Mouse (Mus musculus) midbrain, postnatal 0 days (tissue): ENCODE measurements around the gene Neurl1a. TPM values are rescaled to one million over a fixed set of nuclear protein-coding genes. Genes with fewer than 3 reads are reported as not detected.

Experiments used
- ATAC-seq: fragments of 200-750 bp; cut with Nextera tagmentation; 2 replicates; pipeline ENCODE4 v1.8.0; 2017; ENCODE audit warnings: moderate number of reproducible peaks, mild to moderate bottlenecking, moderate TSS enrichment, moderate library complexity; ENCODE audit not compliant: low FRiP score
- DNase-seq: peaks from one replicate; pipeline ENCODE4 v3.0.0-alpha.2; 2015; ENCODE audit warnings: low spot score
- H3K27ac ChIP-seq: fragments of 300-500 bp; sonication (generic); 2 replicates; pipeline ENCODE4 v1.5.1; 2014; ENCODE audit warnings: low read depth, mild to moderate bottlenecking, low read length, mixed read lengths
- H3K27me3 ChIP-seq: fragments of 300-500 bp; sonication (generic); 2 replicates; pipeline ENCODE4 v1.6.1; 2014; ENCODE audit warnings: low read length, control low read depth, mixed read lengths; ENCODE audit not compliant: insufficient read depth
- H3K36me3 ChIP-seq: fragments of 300-500 bp; sonication (generic); 2 replicates; pipeline ENCODE4 v1.6.1; 2014; ENCODE audit warnings: low read length, control low read depth, mixed read lengths; ENCODE audit not compliant: insufficient read depth
- H3K4me1 ChIP-seq: fragments of 300-500 bp; sonication (generic); 2 replicates; pipeline ENCODE4 v1.6.1; 2014; ENCODE audit warnings: mild to moderate bottlenecking, control low read depth, antibody characterized with exemption, low read length, mixed read lengths; ENCODE audit not compliant: insufficient read depth
- H3K4me2 ChIP-seq: fragments of 300-500 bp; sonication (generic); 2 replicates; pipeline ENCODE4 v1.6.1; 2014; ENCODE audit warnings: low read depth, mild to moderate bottlenecking, low read length, mixed read lengths; ENCODE audit not compliant: poor library complexity, severe bottlenecking
- H3K4me3 ChIP-seq: fragments of 300-500 bp; sonication (generic); 2 replicates; pipeline ENCODE4 v1.5.1; 2014; ENCODE audit warnings: low read depth, mild to moderate bottlenecking, low read length, moderate library complexity
- H3K9ac ChIP-seq: fragments of 300-500 bp; sonication (generic); replicated peaks from 2 replicates; pipeline ENCODE4 v1.6.1; 2014; ENCODE audit warnings: mild to moderate bottlenecking, low read length, moderate library complexity, mixed read lengths; ENCODE audit not compliant: poor library complexity, severe bottlenecking
- H3K9me3 ChIP-seq: fragments of 300-500 bp; sonication (generic); 2 replicates; pipeline ENCODE4 v1.6.1; 2016; ENCODE audit warnings: low read length, control low read depth
- CTCF ChIP-seq: IDR thresholded peaks from 2 replicates; pipeline ENCODE4 v1.5.1; 2016; ENCODE audit warnings: antibody characterized with exemption, mild to moderate bottlenecking
- WGBS: fragments of 180-500 bp; shearing (Covaris S2); extraction: QIAGEN DNeasy Blood & Tissue Kit; methylation state at CpG from one replicate; pipeline ENCODE4 v1.1.7; 2014; 5-methylcytosine and 5-hydroxymethylcytosine counted together
- polyA plus RNA-seq: library from polyadenylated mRNA; unstranded; fragments of >200 nt; fragmentation: Nextera tagmentation; extraction: Ambion mirVana; gene quantifications from 2 replicates; pipeline ENCODE4 v1.2.1, GENCODE M21; 2015
- total RNA-seq: library from RNA; depleted of rRNA; stranded (reverse); fragments of >200 nt; gene quantifications from 2 replicates; pipeline ENCODE4 v1.2.3, GENCODE M21; 2014; rRNA removed

The Neurl1a gene
- total RNA-seq (66.9 and 82.4 TPM in 2 replicates), polyA plus RNA-seq (16.2 and 16.8 TPM in 2 replicates)

DNA sequence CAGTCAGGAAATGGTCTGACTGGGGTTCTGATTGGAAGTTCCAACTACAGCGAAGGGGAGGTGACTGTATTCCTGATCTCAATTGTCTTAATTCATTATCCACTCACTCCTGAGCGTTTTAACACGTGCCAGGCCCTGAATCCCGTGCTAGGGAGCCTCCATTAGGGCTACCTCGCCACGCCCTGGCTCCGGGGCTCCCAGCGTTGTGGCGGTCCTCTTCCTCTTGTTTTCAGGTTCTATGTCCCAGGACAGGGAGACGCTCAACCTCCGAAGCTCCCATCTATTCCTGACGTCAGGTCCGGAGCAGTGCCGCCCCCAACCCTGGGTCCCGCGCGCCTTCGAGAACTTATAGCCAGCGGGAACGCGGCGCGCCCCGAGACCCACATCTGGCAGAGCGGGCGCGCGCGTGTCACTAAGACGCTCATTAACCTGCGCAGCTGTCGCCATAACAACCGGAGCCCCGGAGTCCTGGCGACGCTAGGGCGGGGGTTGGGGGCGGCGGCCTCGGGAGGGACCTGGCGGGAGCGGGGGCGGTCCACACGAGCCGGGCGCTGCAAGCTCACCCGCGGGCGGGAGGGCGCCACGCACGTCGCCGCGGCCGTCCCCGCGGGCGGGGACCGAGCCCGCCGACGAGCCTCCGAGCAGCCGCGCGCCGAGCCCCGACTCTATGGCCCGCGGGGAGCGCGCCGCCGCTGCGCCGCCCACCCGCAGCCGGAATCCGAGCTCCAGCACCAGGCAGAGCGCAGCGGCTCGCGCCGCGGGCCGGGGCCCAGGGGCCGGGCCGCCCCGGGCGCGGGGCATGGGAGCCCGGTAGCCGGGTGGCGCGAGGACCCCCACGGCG is at the start of gene Neurl1a:
TSS of gene Neurl1a (plus strand) at position 390 of the 841 bp plus-strand sequence.
- H3K36me3 ChIP-seq, result no peaks in the 10 kb centered on the region
- peak within 1 kb of the TSS; percentile 84 for H3K9ac ChIP-seq
- DNase-seq (peak; percentile 85), ATAC-seq (peak; percentile 62)
- H3K9me3 ChIP-seq, result 0 out of 2 replicates have a peak, but pooled peaks cover 2% of the 10 kb centered on the region
- H3K4me3 ChIP-seq, result peak within 1 kb of the TSS; percentile 81
- under 1% methylated on average over 63 of the region's 98 CpGs for WGBS
- no peak for TF ChIP-seq CTCF
- H3K27ac ChIP-seq, result peak within 1 kb of the TSS; percentile 81
- no peaks in the 10 kb centered on the region for H3K27me3 ChIP-seq
- H3K4me2 ChIP-seq, result peak within 1 kb of the TSS; percentile 83
- peaks cover 9% of the 10 kb centered on the region; the same call in 1 of the 2 replicates for H3K4me1 ChIP-seq

DNA sequence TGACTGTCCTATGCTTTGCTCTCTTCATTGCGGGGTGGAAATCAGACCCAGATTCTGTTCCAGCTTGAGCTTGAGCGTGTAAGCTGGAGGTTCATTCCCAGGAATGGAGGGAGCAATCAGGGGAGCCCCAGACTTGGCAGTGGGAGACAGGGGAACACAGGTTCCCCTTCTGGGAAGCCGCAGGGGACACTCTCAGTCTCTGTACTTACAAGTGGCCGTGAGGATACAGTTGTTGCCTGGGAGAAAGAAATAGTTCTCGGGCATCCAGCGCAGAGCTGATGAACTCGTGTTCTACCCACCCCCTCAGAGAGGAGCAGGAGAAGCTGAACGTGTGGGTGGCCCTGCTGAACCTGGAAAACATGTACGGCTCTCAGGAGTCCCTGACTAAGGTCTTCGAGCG is 49.8 kb upstream of the Neurl1a start:
- Histone ChIP-seq H3K27me3 (no peaks in the 10 kb centered on the region), H3K4me2 (no peak overlapping the region), H3K4me3 (no peak overlapping the region), H3K9ac (no peak overlapping the region), H3K27ac (no peak overlapping the region), H3K36me3 (peaks cover 62% of the 10 kb centered on the region), H3K4me1 (no peaks in the 10 kb centered on the region), H3K9me3 (no peaks in the 10 kb centered on the region)
- no peak for ATAC-seq
- no peak for DNase-seq
- 95% methylated on average over 11 of the region's 11 CpGs for WGBS
- no peak for TF ChIP-seq CTCF

DNA sequence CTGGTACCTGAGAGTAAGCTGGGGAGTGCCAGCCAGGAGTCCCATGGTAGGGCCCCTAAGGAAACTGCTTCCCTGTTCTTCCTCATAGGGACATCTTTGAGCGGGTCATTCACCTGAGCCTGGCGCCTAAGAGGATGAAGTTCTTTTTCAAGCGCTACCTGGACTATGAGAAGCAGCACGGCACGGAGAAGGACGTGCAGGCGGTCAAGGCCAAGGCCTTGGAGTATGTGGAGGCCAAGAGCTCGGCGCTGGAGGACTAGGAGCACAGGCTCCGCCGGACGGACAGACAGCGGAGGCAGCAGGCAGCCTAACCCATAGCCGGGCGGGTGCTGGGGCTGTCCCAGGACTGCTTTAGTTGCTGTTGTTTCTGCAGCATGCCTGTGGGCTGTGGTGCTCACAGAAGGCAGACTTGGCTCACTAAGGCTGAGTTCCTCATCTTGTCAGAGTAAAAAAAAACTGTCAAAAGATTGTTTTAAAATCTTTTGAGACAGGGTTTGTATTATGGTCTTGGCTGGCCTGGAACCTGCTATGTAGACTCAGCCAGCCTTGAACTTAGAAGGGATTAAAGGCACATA is 48.0 kb upstream of the Neurl1a start:
- Histone ChIP-seq H3K27me3 (no peaks in the 10 kb centered on the region), H3K27ac (no peak overlapping the region), H3K4me1 (no peaks in the 10 kb centered on the region), H3K4me2 (no peak overlapping the region), H3K9me3 (no peaks in the 10 kb centered on the region), H3K9ac (no peak overlapping the region), H3K4me3 (no peak overlapping the region), H3K36me3 (peaks cover 54% of the 10 kb centered on the region)
- no peak for ATAC-seq
- 91% methylated on average over 15 of the region's 15 CpGs for WGBS
- TF ChIP-seq CTCF, result no peak
- no peak for DNase-seq

DNA sequence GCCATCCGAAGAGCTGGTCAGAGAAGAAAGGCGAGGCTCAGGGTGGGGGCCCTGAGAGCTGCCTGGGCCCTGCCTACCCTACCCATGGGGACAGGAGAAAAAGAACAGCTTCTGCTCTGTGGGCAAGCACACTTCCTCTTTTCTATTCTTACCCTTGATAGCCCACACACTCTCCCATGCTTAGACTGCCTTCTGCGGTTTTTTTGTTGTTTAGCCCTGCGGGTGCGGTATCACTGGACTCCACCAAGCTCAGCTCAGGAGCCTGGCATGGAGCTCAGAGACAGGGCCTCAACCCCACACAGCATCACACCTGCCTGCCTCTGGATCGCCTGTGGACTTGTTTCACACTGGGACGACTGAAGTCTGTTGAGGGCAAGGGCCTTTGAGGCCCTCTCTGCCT is 45.5 kb upstream of the Neurl1a start:
- Histone ChIP-seq H3K9me3 (no peaks in the 10 kb centered on the region), H3K4me1 (peaks cover 5% of the 10 kb centered on the region; the same call in 1 of the 2 replicates), H3K4me3 (no peak overlapping the region), H3K36me3 (peaks cover 35% of the 10 kb centered on the region), H3K27ac (no peak overlapping the region), H3K9ac (no peak overlapping the region), H3K27me3 (no peaks in the 10 kb centered on the region; the same call in 1 of the 2 replicates), H3K4me2 (no peak overlapping the region)
- no peak for DNase-seq
- TF ChIP-seq CTCF, result no peak
- ATAC-seq, result no peak
- 86% methylated on average over 7 of the region's 7 CpGs for WGBS

DNA sequence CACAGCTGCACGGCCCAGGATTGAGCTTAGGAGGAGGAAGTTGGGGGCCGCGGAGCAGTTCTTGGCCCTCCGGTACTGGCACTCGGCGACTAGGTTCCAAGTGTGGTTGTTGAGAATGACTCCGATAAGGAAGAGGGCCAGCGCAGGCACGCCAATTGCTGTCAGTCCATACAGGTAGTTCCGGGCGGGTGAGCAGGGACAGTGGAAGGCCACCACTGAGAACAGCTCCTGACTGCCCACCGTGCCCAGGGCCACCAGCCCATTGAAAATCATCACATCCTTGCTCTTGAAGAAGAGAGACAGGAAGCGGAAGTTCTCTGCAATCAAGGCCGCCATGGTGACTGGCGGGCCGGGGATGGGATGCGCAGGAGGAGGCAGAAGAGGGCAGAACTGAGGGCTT is 43.1 kb upstream of the Neurl1a start:
- H3K4me2 ChIP-seq, result no peak overlapping the region
- no peak overlapping the region for H3K9ac ChIP-seq
- H3K9me3 ChIP-seq, result no peaks in the 10 kb centered on the region
- DNase-seq (no peak), ATAC-seq (no peak)
- no peak overlapping the region for H3K4me3 ChIP-seq
- H3K27me3 ChIP-seq, result no peaks in the 10 kb centered on the region; the same call in none of the 2 replicates
- H3K27ac ChIP-seq, result no peak overlapping the region
- peaks cover 5% of the 10 kb centered on the region; the same call in 1 of the 2 replicates for H3K4me1 ChIP-seq
- 91% methylated on average over 17 of the region's 17 CpGs for WGBS
- no peak for TF ChIP-seq CTCF
- H3K36me3 ChIP-seq, result peaks cover 11% of the 10 kb centered on the region; the same call in 1 of the 2 replicates

DNA sequence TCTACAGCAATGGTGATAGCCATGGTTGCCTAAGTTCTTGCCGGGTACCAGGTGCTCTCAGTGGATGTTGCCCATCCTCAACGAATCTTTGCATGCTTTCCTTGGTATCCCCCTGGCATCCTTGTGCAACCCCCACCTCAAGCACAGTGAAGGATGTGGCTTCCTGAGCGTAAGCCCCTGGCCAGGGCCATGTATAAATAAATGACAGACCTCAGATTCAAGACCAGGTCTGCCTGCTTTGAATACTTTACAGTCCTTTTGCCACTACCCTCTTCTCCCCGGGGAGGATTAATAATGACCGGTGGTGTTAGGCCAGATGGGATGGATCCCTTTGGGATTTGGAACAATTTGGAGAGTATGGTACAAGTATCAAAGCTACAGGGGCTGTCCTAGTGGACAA is 42.5 kb upstream of the Neurl1a start:
- H3K4me1 ChIP-seq, result peaks cover 5% of the 10 kb centered on the region; the same call in 1 of the 2 replicates
- DNase-seq (no peak), ATAC-seq (no peak)
- TF ChIP-seq CTCF, result no peak
- no peak overlapping the region for H3K4me3 ChIP-seq
- H3K9ac ChIP-seq, result no peak overlapping the region
- H3K27me3 ChIP-seq, result no peaks in the 10 kb centered on the region; the same call in none of the 2 replicates
- H3K4me2 ChIP-seq, result no peak overlapping the region
- H3K27ac ChIP-seq, result no peak overlapping the region
- H3K36me3 ChIP-seq, result peaks cover 6% of the 10 kb centered on the region; the same call in 1 of the 2 replicates
- WGBS, result 88% methylated on average over 5 of the region's 5 CpGs
- H3K9me3 ChIP-seq, result no peaks in the 10 kb centered on the region
